Mouse (Mus musculus): ENCODE measurements at regions not wholly inside any gene's neighbourhood (a gene's known extent, or its start where the extent isn't known, plus 50 kb on each side); places are given as distances from the start of the nearest gene placed in this dataset.

GRCm38 (mm10) chr13:35522272-35522671, 137.4 kb upstream of the Cdyl start:
- TF ChIP-seq CTCF (IDR thresholded peaks at IDR 0.05; ENCODE audit: low read depth) (no peak), EP300 (IDR thresholded peaks at IDR 0.05; ENCODE audit: low read depth) (no peak)

Measured in heart, postnatal 0 days (tissue).